Mouse (Mus musculus): ENCODE measurements at regions not wholly inside any gene's neighbourhood (a gene's known extent, or its start where the extent isn't known, plus 50 kb on each side); places are given as distances from the start of the nearest gene placed in this dataset.
A peak's percentile ranks its signal among the peaks of the same experiment; 100 is the strongest.

DNA sequence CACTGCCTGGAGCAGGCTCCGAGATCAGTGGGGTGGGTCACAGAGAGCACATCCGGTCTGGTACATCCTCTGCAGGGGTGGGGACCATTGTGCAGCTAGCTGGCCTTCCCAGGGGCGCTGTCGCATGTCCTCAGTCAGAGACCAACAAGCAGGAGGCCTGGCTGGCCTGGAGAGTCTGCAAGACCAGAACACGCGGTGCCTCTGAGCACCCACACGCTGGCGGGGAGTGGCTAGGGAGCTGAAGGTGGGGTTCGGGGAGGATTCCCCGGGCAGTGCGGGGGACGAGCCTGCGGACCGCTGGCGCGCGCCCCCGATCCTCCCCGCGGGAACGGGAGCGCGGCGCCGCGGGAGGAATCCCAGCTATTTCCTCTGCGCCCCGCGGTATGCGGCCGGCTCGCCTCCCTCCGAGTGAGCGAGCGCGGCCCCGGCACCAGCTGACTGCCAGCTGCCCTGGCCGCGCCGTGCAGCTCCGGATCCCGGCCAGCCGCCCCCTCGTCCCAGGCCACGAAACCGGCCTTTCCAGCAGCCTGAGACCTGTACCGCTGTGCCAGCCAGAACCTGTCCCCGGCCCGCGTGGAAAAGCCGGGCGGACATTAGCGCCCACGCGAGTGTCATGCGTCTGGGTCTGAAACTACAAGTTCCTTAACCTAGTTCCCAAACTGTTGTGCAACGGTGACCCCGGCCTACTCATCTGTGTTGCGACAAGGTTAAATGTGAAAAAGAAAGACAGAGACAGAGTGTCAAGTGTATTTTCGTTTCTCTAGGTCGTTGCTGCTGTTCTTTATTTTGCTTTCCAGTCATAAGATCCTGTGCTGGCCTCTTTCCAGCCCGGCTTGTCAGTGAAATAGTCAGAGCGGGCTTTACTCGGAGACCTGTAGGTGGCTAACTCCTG lies 61.2 kb downstream of the Pkdcc start:
- Histone ChIP-seq H3K36me3 (no peaks in the 10 kb centered on the region), H3K9me3 (no peaks in the 10 kb centered on the region), H3K27me3 (ENCODE audit: insufficient read depth, poor library complexity, severe bottlenecking) (peaks cover 41% of the 10 kb centered on the region), H3K4me3 (peak overlapping the region; percentile 66), H3K27ac (peak overlapping the region; percentile 92), H3K4me1 (replicated peaks) (peaks cover 63% of the 10 kb centered on the region)
- 6% methylated on average over 64 of the region's 64 CpGs for WGBS
- DNase-seq (ENCODE audit: low spot score) = peak; percentile 82

DNA sequence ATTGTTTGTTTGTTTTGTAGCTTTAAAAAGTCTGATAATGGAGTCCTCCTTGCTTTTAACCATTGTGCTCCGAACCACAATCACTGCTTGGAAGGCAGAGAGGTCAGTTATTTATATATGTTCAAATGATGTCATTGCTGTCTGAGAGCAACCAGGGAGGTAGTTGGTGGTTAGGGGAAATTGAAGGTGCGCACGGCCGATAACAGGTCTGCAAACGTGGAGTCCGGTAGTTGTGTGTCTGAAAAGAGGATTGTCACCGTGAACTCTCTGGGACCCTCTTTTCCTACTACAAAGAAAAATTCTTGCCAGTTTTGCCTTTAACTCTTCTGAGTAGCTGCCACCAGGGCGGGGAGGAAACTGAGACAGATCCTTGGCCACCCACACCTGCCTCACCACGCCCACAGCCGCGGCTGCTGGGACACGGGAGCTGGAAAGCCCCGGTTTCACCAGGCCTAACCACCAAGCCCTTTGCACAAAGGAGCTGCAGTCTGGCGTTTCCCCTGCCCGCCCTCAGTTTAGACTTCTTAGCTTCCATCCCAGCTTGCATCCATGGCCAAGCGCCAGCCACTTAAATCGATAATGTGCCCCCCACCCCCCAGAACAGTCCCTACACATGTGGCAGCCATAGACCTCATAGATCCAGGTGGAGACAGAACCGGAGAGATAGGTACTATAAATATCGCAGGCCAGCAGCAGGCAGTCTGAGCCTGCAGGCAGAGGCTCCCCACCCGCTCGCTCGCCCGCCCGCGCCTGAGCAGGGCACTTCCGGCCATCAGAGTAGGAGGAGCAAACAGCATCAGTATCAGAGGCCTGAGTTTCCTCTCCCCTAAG lies 62.2 kb downstream of the Pkdcc start:
- H3K4me3 ChIP-seq = peak overlapping the region; percentile 66
- H3K36me3 ChIP-seq = no peaks in the 10 kb centered on the region
- WGBS = 26% methylated on average over 26 of the region's 26 CpGs
- DNase-seq (ENCODE audit: low spot score) = peak; percentile 73
- peak overlapping the region; percentile 92 for H3K27ac ChIP-seq
- peaks cover 63% of the 10 kb centered on the region for H3K4me1 ChIP-seq (replicated peaks)
- H3K9me3 ChIP-seq = no peaks in the 10 kb centered on the region
- peaks cover 41% of the 10 kb centered on the region for H3K27me3 ChIP-seq (ENCODE audit: insufficient read depth, poor library complexity, severe bottlenecking)

DNA sequence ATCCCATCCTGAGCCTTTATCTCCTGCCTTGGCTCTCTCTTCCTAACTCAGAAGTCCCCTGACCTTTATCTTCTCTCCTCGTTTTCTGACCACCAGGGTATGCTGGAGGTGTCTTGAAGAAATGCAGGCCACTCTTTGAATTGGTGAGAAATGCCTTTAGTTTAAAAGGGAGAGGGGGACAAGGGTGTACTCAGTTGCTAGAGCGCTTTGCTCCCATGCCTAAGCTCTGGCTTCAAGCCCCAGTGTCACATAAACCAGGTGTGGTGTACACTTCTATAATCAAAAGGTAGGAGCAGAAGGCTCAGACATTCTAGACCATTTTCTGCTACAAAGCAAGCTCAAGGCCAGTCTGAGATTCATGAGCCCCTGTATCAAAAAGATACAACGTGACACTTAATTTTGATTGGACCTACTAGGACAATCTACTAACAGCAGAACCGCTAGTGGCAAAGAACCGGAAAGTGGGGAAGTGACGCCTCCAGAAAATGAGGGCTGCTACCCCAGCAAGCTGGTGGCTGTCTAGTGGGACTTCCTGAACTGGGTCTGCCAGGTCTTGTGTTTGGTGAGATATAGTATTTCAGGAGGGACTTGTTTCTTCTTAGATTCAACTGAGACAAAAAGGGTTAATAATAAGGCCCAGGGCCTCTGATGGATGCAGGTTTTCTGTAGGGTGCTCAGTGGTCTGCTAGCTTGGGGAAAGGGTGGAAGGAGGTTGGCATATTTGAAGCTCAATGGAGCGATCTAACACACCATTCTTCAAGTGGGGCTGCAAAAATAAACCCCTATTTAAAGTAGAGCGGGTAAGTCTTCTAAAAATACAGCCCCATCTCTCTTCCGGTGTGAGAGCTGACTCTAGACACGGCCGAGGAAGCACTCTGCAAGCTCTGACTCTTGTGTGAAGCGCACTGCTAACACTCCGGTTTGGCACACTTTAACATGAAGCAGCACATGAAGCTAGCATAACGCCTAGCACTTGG lies 63.1 kb downstream of the Pkdcc start:
- no peak for DNase-seq (ENCODE audit: low spot score)
- H3K36me3 ChIP-seq = no peaks in the 10 kb centered on the region
- H3K4me3 ChIP-seq = peak overlapping the region; percentile 66
- no peaks in the 10 kb centered on the region for H3K9me3 ChIP-seq
- WGBS = 77% methylated on average over 14 of the region's 14 CpGs
- peaks cover 57% of the 10 kb centered on the region for H3K4me1 ChIP-seq (replicated peaks)
- peak overlapping the region; percentile 92 for H3K27ac ChIP-seq
- H3K27me3 ChIP-seq (ENCODE audit: insufficient read depth, poor library complexity, severe bottlenecking) = peaks cover 32% of the 10 kb centered on the region

DNA sequence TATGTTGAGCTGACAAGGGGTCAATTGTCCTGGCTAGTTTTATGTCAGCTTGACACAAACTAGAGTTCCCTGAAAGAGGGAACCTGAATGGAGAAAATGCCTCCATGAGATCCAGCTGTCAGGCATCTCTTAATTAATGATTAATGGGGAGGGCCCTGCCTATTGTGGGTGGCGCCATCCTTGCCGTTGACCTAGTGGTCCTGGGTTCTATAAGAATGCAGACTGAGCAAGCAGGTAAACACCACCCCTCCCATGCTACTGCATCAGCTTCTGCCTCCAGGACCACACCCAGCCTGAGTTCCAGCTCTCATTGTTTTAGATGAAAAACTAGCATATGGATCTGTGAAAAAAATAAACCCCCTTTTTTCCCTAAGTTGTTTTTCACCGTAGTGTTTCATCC lies 67.4 kb upstream of the Eml4 start:
- 81% methylated on average over 3 of the region's 3 CpGs for WGBS
- H3K27ac ChIP-seq = no peak overlapping the region
- H3K27me3 ChIP-seq (ENCODE audit: insufficient read depth, poor library complexity, severe bottlenecking) = no peaks in the 10 kb centered on the region
- DNase-seq (ENCODE audit: low spot score) = no peak
- no peaks in the 10 kb centered on the region for H3K9me3 ChIP-seq
- H3K36me3 ChIP-seq = no peaks in the 10 kb centered on the region
- H3K4me1 ChIP-seq (replicated peaks) = peaks cover 28% of the 10 kb centered on the region
- no peak overlapping the region for H3K4me3 ChIP-seq

DNA sequence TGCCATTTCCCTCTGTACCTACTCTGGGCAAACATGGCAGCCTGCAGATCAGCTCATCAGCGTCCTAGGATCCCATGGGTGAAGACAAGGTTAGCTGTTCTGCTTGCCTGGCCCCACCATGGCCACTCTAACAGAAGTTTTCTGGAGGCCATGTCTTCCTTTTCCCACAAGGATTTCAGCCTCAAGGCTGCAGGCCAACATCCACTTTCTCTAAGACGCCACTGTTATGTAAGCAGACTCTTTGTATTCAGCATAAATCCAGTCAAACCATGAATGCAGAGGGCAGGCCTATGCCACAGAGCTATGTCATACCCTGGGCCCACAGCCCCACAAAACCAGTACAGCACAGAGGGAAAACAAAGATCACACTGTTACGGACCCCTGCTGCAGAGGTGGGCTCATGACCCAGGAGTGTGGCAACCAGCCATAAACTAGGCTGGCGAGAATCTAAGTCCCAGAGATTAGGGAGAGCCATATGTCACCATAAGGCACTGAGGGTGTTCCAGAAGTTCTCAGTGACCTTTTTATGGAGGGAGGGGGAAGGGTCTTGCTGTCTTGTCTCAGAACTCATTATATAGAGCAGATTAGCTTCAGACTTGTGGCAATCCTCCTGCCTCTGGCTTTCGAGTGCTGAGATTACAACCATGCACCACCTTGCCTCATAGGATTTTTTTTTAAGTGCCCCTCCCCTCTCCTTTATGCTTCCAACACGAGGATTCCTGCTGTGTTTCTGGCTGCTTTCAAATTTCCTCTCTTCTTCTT lies 63.2 kb upstream of the Eml4 start:
- WGBS = 59% methylated on average over 6 of the region's 6 CpGs
- peak overlapping the region; percentile 65 for H3K27ac ChIP-seq
- no peaks in the 10 kb centered on the region for H3K9me3 ChIP-seq
- no peak for DNase-seq (ENCODE audit: low spot score)
- H3K4me3 ChIP-seq = no peak overlapping the region
- H3K36me3 ChIP-seq = no peaks in the 10 kb centered on the region
- H3K4me1 ChIP-seq (replicated peaks) = peaks cover 18% of the 10 kb centered on the region
- H3K27me3 ChIP-seq (ENCODE audit: insufficient read depth, poor library complexity, severe bottlenecking) = no peaks in the 10 kb centered on the region

DNA sequence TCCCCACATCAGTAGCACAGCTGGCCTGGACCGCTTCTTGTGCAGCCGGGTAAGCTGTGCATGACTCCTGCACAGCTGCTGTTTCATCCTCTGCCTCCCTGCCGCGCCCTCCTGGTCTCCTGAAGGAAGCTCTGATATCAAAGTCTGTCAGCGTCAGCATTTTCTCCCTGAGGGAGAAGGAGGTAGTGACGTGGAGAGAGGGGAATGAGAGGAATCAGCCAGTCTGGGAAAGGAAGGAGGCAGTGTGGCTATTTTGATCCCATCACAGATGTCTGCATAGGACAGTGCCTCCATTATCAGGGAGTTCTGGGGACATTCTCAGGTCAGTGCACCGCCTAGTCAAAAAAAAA lies 62.6 kb upstream of the Eml4 start:
- no peaks in the 10 kb centered on the region for H3K27me3 ChIP-seq (ENCODE audit: insufficient read depth, poor library complexity, severe bottlenecking)
- H3K27ac ChIP-seq = peak overlapping the region; percentile 65
- H3K4me1 ChIP-seq (replicated peaks) = peaks cover 18% of the 10 kb centered on the region
- 17% methylated on average over 7 of the region's 7 CpGs for WGBS
- peak; percentile 55 for DNase-seq (ENCODE audit: low spot score)
- no peak overlapping the region for H3K4me3 ChIP-seq
- H3K9me3 ChIP-seq = no peaks in the 10 kb centered on the region
- H3K36me3 ChIP-seq = no peaks in the 10 kb centered on the region

DNA sequence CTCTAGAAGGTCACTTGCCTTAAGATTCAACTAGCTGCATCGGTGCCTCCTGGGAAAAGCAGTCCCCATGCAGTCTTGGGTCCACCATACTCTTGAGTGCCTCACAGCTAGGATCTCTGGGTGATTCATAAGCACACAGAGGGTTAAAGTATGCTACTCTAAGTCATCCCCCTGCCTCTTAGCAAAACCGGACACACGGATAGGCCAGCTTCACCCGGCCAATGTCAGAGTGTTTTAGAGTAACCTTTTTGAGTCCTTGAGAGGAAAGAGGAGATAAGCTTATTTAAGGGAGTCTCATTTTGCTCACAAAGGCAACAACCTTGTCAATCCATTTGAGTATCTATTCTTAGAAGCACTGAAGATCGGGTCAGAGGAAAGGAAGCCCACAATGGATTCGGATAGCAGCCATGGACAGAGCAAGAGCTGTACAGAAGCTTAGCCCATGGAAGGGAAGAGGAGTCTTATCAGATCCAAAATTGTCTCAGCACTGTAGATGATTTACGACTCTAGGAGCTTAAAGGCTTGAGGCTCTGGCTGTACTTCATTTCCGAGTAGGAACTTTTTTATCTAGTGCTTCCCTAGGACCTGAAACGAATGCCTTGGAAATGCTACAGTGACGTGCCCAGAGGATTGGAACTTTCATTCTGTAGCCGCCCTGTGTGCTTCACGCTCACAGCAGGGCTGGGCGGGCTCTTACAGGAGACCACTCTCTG lies 55.0 kb upstream of the Eml4 start:
- no peaks in the 10 kb centered on the region for H3K36me3 ChIP-seq
- DNase-seq (ENCODE audit: low spot score) = no peak
- no peak overlapping the region for H3K27ac ChIP-seq
- H3K9me3 ChIP-seq = no peaks in the 10 kb centered on the region
- no peak overlapping the region for H3K4me3 ChIP-seq
- 86% methylated on average over 13 of the region's 13 CpGs for WGBS
- no peaks in the 10 kb centered on the region for H3K4me1 ChIP-seq (replicated peaks)
- H3K27me3 ChIP-seq (ENCODE audit: insufficient read depth, poor library complexity, severe bottlenecking) = no peaks in the 10 kb centered on the region

DNA sequence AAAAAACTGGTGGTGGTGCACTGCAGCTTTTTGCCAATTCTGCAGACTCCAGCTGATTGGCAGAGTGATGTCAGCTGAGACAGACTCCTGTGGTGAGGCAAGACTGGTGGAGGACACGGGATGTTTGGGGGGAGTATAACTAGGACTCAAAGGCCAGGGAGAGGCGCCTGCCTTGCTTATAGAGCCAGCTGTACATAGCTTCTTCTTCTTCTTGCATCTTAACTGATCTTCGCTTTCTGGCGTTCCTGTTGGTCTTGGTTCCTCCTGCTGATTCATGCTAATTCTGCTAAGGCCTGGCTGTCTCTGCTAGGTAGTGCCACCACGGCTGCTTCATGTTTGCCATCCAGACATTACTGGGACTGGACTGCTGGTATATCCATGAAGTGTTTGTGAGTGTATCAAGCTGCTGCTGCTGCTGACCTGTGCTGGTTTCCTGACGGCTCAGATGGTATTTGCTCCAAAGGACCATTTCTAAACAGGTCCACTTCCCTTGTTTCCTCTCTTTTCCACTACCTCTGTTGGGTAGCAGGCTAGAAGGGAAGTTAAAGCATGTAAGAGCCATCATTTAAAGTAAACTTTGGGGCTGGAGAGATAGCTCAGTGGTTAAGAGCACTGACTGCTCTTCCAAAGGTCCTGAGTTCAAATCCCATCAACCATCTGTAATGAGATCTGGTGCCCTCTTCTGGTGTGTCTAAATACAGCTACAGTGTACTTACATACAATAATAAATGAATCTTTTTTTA lies 53.2 kb upstream of the Eml4 start:
- no peaks in the 10 kb centered on the region for H3K27me3 ChIP-seq (ENCODE audit: insufficient read depth, poor library complexity, severe bottlenecking)
- no peak overlapping the region for H3K27ac ChIP-seq
- H3K4me1 ChIP-seq (replicated peaks) = no peaks in the 10 kb centered on the region
- no peaks in the 10 kb centered on the region for H3K9me3 ChIP-seq
- no peak for DNase-seq (ENCODE audit: low spot score)
- 71% methylated on average over 6 of the region's 6 CpGs for WGBS
- no peaks in the 10 kb centered on the region for H3K36me3 ChIP-seq
- H3K4me3 ChIP-seq = no peak overlapping the region

Measured in hindbrain, embryonic 10.5 days (tissue).